Mouse (Mus musculus) heart, postnatal 36 days (tissue): ENCODE measurements around the gene Farp1. TPM values are rescaled to one million over a fixed set of nuclear protein-coding genes. Genes with fewer than 3 reads are reported as not detected.

Experiments
- DNase-seq, 2 experiments: peaks; one replicate each; pipeline ENCODE4 v3.0.0; 2021 to 2022
- intact Hi-C: fragments of 180-260 bp; cut with DNase I; formaldehyde crosslinking; loops from one replicate; pipeline ENCODE4 v1.15.1; 2025
- total RNA-seq, 2 experiments: library from RNA; stranded (reverse); gene quantifications; 2 replicates each; pipeline ENCODE4 v1.2.3; 2021

The Farp1 gene
- total RNA-seq, 2 experiments from 2014 or later, result 10.4 to 10.8 TPM

DNA sequence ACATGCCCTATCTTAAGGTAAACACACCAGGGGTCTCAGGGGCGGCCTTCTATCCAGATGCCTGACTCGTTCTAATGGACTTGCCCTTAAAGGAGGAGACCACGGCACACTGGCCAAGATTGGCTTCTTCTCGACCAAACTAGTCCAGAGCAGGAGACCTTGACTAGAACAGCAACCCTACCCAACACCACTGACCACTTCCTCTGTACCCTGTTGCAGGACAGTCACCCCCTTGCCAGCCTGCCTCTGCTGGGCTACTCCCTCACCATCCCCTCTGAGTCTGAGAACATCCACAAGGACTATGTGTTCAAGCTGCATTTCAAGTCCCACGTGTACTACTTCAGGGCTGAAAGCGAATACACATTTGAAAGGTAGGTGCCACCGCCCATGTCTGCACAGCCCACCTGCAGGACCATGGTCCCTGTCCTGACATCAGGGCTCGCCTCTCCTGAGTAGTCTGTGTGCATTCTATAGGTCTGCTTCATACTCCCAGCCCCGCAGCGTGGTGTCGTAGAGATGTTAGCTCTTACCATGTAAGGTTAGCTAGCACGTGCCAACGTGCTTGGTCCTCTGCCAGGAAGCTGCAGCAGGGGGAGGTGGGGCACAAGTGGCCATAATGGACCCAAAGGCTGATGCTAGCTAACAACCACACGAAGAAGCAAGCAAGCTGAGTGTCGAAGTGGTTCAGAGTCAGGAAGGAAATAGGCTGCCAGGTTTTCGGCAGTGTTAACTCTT lies 245.8 kb downstream of the Farp1 start:
- intact Hi-C loops, result loop anchor here (5.0 kb wide), 1 partner anchor 97 kb away; no protein-coding TSS in a partner anchor
- DNase-seq, result no peak

DNA sequence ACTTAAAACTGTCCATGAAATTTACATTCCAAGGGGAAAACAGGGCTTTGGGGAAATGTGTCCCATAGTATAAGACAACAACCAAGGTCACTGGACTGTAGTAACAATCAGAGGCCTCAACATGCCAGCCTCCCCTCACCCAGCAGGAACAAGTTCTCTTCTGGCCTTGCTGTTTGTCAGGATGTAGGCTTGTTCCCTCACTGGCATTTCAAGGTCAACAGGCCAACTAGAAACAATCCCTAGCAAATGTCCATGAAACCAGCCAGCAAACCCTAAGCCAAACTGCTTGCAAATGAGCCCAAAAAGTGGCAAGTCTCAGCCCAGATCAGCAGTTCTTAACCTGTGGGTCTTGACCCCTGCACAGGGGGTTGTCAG lies 246.3 kb downstream of the Farp1 start:
- intact Hi-C loops, result loop anchor here (5.0 kb wide), 1 partner anchor 96 kb away; no protein-coding TSS in a partner anchor
- no peak for DNase-seq

DNA sequence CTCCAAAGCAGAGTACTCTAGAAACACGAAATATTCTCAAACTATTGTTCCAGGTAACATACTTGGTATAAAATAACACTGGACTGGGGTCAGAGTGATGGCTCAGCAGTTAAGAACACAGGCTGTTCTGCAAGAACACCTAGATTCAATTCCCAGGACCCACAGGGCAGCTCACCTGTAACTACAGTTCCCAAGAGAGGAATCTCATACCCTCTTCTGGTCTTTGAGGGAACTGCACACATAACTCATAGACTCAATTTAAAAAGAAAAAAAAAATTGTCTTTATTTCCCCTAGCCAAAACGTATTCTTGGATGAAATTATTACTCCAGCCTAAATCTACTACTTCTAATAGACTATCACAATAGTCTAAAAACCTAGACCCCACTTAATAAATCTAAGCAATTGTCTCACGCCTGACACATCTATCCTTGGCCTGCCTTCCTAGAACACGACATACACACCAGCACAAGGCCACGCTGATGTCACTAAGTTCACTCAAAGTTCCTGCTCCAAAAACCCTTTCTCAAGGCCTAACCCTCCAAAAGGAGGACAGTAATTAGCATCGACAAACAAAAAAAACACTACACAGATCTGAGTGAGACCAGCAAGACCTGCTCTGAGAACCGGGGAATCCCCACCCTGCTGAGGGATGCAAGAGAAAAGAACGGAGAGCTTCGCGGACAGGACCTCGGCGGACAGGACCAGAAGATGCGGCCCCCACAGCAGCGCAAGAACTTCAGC lies 250.6 kb downstream of the Farp1 start:
- intact Hi-C loops, result no loop called here

DNA sequence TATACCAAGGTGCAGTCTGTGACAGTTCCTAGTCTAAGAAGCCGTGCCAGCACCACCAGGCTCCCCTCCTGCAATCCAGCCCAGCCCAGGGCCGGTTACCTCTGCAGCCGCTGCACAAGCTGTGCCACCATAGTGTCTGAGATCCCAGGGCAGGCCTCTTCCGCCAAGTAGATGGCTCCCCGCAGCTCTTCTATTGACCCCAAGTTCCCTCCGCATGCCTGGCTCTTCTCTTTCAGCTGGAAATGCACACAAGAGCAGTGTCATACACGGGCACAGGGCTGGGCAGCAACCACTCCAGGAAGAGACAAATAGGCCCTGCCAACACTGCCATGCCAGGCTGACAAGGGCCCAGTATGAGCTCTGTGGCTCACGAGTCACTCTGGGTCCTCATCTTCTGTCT lies 256.9 kb downstream of the Farp1 start:
- intact Hi-C loops, result no loop called here
- DNase-seq, result no peak

More for the DNA sequence above, 250.6 kb downstream of the Farp1 start:
- DNase-seq, result no peak

DNA sequence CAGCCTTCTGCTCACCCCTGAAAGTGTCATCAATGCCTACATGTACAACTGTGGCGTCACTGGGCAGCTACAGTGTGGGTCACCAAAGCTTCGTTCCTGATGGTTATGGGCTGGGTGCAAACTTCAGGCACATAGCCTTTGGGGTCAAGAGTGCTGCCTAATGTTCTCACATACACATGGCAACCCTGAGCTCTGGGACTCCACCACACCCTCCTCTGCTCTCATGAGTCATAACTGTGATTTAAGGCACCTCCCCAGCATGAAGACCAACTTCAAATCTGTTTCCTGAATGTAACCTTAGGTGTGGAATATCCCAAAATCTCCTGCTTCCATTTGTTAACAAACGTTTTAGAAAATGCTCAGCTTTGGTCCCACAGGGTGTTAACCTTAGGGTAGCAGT lies 257.4 kb downstream of the Farp1 start:
- DNase-seq, result no peak
- intact Hi-C loops, result no loop called here

DNA sequence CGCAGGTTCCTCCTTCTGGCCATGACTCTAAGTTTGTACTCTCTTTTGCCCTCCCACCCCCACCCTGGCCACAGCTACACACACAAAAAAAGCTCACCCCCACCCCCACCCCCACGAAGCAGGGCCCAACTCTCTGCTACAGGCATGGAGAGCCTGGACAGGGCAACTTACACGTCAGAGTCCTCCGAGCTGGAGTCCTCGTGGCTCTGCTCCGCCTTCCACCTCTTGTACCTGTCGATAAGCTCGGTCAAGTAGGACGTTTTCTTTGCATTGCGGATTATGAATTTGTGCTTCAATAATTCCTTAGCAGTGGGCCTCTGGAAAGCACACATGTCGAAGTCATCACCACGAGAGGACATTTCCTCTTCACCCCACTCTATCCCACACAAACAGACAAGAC lies 259.5 kb downstream of the Farp1 start:
- no peak for DNase-seq
- intact Hi-C loops, result no loop called here

DNA sequence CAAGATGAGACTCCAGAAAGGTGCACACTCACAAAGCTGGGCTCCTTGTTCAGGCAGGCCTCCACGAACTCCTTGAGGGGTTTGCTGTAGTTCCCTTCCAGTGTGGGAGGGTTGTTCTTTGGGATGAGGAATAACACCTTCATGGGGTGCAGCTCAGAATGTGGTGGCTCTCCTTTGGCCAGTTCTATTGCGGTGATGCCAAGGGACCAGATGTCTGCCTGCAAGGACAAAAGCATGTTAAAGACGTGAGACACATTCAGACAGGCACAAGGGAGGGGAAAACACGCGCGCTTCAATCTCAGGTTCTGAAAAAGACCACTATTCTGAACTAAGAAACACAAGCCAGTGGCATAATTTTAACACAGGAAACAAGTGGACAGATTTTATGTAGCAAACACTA lies 262.1 kb downstream of the Farp1 start:
- no peak for DNase-seq
- intact Hi-C loops, result no loop called here

DNA sequence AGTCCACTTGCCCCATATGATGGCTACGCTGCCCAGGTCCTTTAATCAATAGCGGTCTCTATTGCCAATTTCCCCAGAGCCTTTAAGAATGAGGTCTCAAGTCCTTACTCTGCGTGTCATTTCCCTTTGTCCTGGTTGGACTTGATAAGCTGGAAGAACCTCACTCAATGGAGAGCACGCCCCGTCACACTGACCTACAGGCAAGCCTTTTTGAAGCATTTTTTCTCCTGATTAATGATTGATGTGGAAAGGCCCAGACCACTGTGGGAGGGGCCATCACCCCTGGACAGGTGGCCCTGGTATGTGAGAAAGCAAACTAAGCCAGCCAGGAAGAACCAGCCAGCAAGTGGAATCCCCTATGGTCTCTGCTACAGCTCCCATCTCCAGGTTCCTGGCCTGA lies 263.5 kb downstream of the Farp1 start:
- intact Hi-C loops, result no loop called here
- DNase-seq, result no peak

DNA sequence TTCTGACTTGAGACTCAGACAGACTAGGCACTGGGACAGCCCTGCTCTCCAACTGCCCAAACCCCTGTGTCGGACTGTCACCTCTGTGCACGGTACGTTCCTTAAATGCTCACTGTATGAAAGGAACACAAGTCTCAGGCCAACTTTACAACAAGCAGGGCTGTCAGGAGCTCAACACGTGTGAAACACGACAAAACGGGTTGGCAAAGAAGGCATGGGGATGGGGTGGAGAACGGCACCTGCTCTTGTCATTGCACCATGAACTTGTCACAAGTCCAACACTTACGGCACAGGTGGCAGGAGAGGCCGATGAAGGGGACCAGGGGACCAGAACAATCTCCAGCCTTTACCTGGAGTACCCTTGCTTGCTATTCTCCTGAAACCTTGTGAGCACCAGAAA lies 264.1 kb downstream of the Farp1 start:
- no peak for DNase-seq
- intact Hi-C loops, result no loop called here

DNA sequence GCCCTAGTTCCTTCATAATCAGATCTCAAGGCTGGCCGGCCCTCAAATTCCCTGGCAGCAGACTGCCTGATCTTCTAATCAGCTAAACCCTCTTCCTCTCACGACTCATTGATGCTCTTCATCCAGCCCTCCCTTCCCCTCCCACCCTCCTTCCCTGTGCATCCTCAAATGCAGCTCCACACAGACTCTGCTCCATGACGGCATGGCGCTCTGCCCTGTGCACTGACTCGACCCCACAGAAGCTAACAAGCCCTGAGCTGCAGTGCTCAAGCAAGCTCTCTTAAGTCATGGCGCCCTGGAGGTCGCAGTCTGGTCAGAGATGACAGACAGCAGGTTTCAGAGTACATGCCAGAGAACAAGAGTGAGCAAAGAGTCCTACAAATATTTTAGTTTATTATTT lies 269.5 kb downstream of the Farp1 start:
- intact Hi-C loops, result no loop called here
- DNase-seq, result no peak

DNA sequence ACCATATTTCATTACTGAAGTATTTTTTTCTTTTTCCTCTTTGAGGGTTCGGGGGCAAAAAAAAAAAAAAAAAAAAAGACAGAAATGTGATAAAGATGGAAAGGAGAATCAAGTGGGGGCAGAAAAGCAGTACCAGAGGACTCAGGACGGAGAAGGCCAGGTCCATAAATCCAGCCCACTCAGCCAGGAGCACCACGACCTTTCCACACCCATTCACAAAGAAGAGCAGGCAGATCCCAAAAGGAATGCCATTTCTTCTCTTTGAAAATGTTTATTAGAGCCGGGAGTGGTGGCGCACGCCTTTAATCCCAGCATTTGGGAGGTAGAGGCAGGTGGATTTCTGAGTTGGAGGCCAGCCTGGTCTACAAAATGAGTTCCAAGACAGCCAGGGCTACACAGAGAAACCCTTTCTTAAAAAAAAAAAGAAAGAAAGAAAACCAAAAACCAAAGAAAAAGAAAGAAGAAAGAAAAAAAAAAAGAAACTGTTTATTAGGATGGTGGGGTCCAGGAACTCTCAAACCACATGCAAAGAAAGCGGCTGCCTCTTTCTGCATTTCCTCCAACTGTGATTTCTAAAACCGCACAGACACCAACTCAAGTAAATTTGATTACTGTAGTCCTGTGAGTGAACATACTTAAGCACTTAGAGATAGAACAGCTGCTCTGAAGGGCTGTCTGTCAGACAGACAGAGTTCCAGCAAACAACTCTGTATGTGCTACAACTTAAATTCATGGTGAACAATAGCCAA lies 270.5 kb downstream of the Farp1 start:
- no peak for DNase-seq
- intact Hi-C loops, result no loop called here

DNA sequence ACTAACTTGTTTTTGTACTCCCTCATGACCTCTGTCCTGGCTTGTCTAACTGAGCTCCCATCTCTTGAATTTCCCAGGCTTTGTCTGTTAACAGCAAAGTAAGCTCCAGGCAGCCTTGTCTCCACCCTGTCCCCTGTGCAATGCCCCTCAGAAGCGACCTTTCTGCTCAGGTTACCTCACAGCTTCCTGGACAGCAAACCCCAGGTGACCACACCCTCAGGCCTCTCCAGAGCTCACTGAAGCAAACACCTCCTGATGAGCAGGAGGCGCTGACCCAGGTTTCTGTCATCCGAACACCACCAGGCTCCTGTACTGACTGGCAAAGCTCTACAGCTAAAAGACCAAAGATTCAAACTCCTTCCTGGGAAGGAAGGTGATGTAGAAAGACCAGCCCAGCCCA lies 274.9 kb downstream of the Farp1 start:
- intact Hi-C loops, result no loop called here
- no peak for DNase-seq

DNA sequence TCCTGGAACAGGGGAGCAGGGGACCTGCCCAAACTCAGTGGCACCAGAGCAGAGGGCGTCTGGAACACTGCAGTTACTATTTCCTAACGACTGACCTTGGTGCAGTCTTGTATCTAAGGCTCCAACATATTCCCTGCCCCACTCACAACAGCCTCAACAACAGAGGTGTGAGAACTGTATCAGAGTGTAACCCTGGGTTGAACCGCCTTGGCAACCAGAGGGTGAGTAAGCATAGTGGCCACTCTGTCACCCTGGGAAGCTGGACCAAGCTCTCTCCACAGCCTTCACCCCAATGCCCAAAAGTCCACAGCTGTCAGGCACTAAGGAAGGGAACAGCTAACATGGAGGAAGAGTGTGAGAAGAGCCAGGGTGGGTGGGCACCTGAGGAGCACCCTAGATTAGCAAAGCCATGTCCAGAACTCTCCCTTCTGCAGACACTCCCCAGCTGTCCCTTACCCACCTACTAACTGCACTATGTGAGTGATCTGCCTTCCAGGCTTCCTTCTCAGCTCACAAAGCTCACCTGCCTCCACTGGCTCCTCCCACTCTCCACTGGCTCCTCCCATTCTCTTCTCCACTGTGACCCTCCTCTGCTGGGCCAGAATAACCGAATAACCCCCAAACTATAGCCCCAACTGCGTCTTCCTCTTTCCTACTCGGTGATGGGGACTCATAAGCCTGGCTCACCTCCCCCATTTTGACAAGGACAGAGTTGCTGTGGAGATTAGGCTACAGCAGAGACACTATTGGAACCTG lies 275.5 kb downstream of the Farp1 start:
- no peak for DNase-seq
- intact Hi-C loops, result no loop called here

DNA sequence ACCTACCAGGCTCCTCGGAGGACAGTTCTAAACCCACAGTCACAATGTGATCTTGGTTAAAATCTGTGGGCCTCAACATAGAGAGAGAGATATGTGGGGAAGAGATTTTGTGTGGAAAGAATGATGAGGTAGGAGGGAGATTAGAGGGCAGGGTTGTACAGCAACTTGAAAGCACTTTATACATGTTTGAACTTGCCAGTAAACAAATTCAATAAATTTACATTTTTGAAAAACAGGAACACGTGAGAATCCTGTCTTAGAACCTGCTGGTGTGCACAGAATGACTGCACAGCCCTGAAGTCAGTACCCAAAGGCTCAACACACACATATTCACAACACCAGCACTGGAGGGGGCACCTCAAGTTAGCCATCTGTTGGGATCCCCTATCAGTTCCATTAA lies 276.1 kb downstream of the Farp1 start:
- no peak for DNase-seq
- intact Hi-C loops, result no loop called here

DNA sequence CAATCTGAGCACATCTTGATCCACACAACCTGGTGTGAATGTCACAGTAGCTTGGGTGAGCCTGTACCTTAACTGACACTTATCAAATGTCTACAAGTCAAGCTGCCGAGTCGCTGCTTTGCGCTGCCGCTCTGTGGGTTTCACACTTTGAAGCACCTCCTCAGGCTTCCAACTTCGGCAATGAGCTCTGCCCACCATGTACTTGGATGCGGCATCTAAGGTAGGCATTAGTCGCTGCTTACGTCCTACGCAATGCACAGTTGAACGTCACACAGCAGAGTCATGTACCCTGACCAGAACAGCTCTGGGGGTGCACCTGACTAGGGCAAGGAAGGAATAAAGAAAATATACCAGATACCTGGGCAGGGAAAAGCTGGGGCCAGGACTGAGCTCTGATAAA lies 278.3 kb downstream of the Farp1 start:
- intact Hi-C loops, result no loop called here
- no peak for DNase-seq

DNA sequence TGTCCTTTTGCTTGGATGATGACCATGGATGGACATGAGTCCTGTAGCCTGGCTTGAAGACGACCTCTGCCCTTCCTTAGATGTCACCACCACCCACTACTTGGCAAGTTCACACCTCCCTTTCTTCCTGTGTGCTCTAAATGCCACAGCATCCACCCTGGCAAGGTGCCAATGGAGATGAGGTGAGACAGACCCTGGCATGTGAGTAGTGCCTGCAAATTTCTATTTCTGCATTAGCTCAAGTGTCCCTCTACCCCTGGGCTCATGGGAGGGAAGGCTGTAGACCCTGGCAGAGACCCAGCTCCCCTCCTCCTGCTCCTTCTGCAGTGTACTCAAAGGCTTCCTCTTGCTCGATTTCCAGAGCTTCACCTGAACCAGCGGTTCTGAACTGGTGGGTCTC lies 279.9 kb downstream of the Farp1 start:
- DNase-seq, result no peak
- intact Hi-C loops, result no loop called here

DNA sequence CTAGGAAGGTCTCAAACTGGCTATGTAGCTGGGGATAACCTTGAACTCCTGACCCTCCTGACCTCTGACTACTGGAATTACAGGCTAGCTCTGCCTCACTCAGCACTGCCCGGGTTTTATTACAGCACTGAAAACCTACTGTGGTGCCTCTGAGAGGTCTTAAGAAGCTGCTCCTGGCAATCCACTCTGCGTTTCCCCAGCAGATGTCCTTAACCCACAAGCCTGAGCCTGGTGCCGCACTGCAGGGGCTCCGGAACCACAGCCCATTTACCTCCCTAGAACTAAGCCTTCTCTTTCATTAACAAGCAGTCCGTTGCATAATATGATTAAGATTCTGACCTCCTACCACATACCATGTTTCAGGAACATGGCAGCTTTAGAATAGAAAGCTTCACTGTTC lies 281.1 kb downstream of the Farp1 start:
- intact Hi-C loops, result no loop called here
- no peak for DNase-seq

DNA sequence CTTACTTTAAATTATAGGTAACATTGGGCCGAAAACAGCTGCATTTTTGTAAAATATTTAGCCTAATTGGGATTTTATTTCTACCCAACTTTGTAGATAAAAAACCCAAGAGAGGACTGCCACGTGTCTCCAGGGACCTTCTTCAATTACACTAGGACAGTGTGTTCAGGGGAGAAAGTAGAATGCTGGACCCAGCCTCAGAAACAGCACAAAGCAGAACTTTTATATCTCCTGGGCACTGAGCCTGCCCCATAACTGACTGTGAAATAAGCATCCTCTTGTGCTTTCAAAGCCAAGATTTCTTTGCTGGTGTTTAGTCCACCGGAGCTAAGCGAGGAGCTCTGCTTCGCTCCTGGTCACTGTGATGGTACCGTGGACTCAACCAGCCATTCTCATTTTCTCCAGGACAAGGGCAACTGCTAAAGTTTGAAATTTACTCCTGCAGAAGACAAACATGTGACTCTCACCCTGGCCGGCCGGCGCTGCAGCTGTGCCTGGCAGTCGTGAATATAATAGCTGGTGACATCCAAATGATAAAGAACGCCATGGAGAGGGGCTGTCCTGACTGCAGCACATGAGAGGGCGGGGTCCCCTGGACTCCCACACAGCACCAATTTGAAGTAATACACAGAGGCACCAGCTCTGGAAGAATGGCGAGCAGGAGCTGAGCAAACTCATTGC lies 281.8 kb downstream of the Farp1 start:
- DNase-seq, result no peak
- intact Hi-C loops, result no loop called here

DNA sequence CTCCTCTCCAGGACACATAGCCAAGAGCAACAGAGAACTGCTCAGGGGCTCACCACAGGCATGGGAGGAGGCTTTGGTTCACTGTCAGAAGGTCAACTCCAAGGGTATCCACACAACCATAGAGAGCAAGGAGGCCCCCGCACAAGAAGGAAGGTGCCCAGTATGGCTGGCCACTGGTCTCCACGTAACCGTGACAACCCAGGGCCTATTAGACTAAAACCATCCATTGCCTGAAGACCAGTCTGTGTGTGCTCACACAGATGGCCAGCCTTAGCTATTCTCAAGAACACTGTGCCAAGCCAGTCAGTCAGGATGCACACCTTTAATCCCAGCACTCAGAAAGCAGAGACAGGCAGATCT lies 282.3 kb downstream of the Farp1 start:
- DNase-seq, result no peak
- intact Hi-C loops, result no loop called here

DNA sequence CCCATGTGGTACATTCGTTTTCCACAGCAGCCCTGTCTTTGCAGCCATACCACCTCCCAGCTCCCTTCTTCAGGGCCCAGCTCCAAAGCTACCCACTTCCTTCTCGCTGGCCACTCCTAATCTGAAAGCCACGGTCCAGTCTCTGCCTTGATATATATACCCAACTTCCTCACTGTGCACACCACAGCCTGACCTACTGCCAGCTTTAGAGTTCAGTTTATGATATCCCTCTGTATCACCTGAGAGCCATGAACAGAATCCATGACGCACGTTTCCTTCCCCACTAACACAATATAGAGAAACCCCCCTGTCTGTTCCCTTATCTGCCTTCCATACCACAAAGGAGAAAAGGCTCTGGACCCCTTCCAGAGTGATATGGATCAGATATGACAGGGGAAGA lies 283.4 kb downstream of the Farp1 start:
- DNase-seq, result no peak
- intact Hi-C loops, result no loop called here
